Mouse (Mus musculus) hindbrain, embryonic 13.5 days (tissue): ENCODE results near the gene Pla2g12b. TPM values are rescaled to one million over a fixed set of nuclear protein-coding genes. Genes with fewer than 3 reads are reported as not detected.

Experiments used
- polyA plus RNA-seq: library from polyadenylated mRNA; unstranded; fragments of >200 nt; fragmentation: Nextera tagmentation; extraction: Ambion mirVana; gene quantifications from 2 replicates; pipeline ENCODE4 v1.2.1, GENCODE M21; 2015

The Pla2g12b gene
- polyA plus RNA-seq, 1 experiment from 2014 or later: not detected

Other genes starting within 250 kb of the Pla2g12b start
- gene Sept10, start 181.8 kb upstream of the Pla2g12b start, polyA plus RNA-seq: 19.6 and 22.7 TPM in 2 replicates
- 17.0 TPM in 2 replicates for gene Sowahc, start 181.7 kb upstream of the Pla2g12b start, polyA plus RNA-seq
- gene P4ha1, start 80.4 kb upstream of the Pla2g12b start, polyA plus RNA-seq: 28.7 and 29.9 TPM in 2 replicates
- 1.6 and 2.9 TPM in 2 replicates for gene Gm10273, start 8.0 kb upstream of the Pla2g12b start, polyA plus RNA-seq
- gene Oit3, start 38.1 kb downstream of the Pla2g12b start, polyA plus RNA-seq: 0.21 and 0.25 TPM in 2 replicates
- gene Gm10322, start 212.4 kb downstream of the Pla2g12b start, polyA plus RNA-seq: 0.64 TPM in 1 of 2 replicates, not detected in the other
- 24.9 and 27.0 TPM in 2 replicates for gene Mcu, start 213.0 kb downstream of the Pla2g12b start, polyA plus RNA-seq